Mouse (Mus musculus): ENCODE measurements at regions not wholly inside any gene's neighbourhood (a gene's known extent, or its start where the extent isn't known, plus 50 kb on each side); places are given as distances from the start of the nearest gene placed in this dataset.
A peak's percentile ranks its signal among the peaks of the same experiment; 100 is the strongest.
"Not testable (repeated sequence)": the region's sequence is repeated elsewhere in the genome, so short reads cannot be mapped to it uniquely, and the experiment has no call there.

DNA sequence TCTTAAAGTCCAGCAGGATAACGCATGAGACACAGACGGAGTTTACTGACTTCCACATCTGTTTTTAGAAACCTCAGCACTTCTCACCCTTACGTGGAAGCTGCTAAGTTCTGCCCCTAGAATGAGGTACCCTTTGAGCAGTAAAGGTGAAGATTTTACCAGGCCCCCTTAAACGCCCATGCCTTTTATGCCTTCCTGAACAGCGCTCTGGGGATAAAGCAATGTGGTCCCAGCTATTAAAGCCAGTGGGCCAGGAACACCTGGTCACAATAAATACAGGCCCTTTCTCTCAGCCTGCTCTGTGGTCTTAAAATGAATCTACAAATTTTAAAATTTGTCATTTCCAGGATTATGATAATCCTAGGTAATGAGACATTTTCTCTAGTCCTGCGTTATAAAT lies 57.9 kb downstream of the Llph start:
- no peak for DNase-seq (ENCODE audit: inconsistent ontology term)

DNA sequence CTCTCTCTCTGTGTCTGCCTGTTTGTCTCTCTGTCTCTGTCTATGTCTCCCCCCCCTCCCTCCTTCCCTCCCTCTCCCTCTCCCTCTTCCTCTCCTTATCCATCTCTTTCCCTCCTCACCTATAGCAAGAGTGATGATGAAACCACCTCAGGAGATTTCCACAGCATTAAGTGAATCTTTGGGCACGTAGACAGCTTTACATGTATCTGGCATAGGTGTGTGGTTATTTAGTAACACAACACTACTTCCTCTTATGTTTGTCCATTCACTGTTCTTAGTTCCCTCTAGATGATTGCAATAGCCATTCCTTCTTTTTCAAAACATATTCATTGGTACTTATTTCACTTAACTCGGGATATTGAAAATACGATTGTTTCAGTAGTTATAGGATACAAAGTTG lies 65.0 kb downstream of the Llph start:
- DNase-seq (ENCODE audit: inconsistent ontology term), result no peak

DNA sequence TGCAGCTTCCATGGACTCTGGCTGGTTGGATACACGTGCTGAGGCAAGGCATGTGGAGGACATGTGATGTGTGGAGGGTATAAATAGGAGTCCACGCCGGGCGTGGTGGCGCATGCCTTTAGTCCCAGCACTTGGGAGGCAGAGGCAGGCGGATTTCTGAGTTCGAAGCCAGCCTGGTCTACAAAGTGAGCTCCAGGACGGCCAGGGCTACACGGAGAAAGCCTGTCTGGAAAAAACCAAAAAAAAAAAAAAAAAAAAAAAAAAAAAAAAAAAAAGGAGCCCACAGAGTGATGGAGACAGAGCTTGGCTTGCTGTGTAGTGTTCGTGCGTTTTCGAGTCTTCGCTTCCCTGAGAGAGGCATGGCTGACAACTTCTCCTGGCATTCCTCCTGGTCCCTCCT lies 66.5 kb downstream of the Llph start:
- DNase-seq (ENCODE audit: inconsistent ontology term), result not testable (repeated sequence)

DNA sequence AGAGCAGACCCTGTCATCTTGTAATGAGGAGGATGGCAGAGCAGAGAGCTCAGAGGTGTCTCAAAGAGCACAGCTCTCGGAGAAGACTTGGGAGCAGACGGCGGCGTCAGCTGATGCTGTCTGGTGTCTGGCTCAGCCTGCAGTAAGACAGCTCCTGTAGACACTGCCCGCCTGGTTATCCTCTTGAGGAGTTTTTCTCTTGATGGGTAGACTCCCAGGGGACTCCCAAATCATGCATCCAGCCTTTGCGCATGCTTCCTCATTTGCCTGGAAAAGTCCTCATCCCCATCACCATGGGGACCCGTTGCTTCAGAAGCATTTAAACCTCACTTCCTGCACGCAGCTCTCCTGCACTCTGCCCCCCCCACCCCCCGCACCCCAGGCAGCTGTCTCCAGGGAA lies 67.6 kb downstream of the Llph start:
- DNase-seq (ENCODE audit: inconsistent ontology term), result no peak

- peak; percentile 67 for DNase-seq (ENCODE audit: inconsistent ontology term)
These were observed 70.4 kb downstream of the Llph start for GRCm38 (mm10) chr10:120297311-120297710.

- peak; percentile 11 for DNase-seq (ENCODE audit: inconsistent ontology term)
These were observed 71.5 kb downstream of the Llph start for GRCm38 (mm10) chr10:120298293-120298927.

- DNase-seq (ENCODE audit: inconsistent ontology term), result no peak
These were observed 79.1 kb downstream of the Llph start for GRCm38 (mm10) chr10:120306010-120306409.

DNA sequence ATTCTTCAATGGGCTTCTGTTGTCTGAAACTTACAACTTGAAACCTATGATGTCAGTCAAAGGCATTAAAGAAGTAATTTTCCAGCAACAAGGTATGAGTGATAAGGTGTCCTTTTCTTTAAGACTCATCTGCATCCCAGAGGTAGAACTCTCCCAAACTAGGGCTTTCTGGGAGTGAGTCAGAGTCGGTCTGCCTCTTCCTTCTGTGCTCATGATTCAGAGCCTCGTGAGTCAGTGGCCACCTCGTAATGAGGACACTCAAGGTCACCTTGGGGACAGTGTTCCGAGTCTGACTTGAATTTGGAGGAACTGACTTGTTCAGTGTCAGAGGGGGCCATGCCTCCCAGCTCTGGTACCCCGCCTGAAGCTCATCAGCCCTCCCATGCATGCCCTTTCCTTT lies 81.8 kb downstream of the Llph start:
- DNase-seq (ENCODE audit: inconsistent ontology term), result peak; percentile 58

Measured in Muller cell, postnatal 12 days (primary cell).